Mouse (Mus musculus) stomach, postnatal 0 days (tissue): ENCODE results near the gene Fam19a2. TPM values are rescaled to one million over a fixed set of nuclear protein-coding genes. Genes with fewer than 3 reads are reported as not detected.

ENCODE experiments used
- ATAC-seq: fragments of 200-750 bp; cut with Nextera tagmentation; 2 replicates; pipeline ENCODE4 v1.8.0; 2017; ENCODE audit not compliant: low FRiP score, low TSS enrichment
- DNase-seq: peaks from one replicate; pipeline ENCODE4 v3.0.0-alpha.2; 2016; ENCODE audit warnings: low spot score
- H3K27ac ChIP-seq: fragments of 300-500 bp; sonication (generic); replicated peaks from 2 replicates; pipeline ENCODE4 v1.5.1; 2014; ENCODE audit warnings: mild to moderate bottlenecking, control low read depth
- H3K27me3 ChIP-seq: fragments of 300-500 bp; sonication (generic); 2 replicates; pipeline ENCODE4 v1.6.1; 2014; ENCODE audit warnings: low read length; ENCODE audit not compliant: control insufficient read depth, insufficient read depth
- H3K36me3 ChIP-seq: fragments of 300-500 bp; sonication (generic); 2 replicates; pipeline ENCODE4 v1.6.1; 2014; ENCODE audit warnings: low read length, mixed read lengths; ENCODE audit not compliant: control insufficient read depth, insufficient read depth
- H3K4me1 ChIP-seq: fragments of 300-500 bp; sonication (generic); replicated peaks from 2 replicates; pipeline ENCODE4 v1.6.1; 2014; ENCODE audit warnings: antibody characterized with exemption; ENCODE audit not compliant: control insufficient read depth, insufficient read depth
- H3K4me2 ChIP-seq: fragments of 300-500 bp; sonication (generic); replicated peaks from 2 replicates; pipeline ENCODE4 v1.6.1; 2014; ENCODE audit warnings: low read depth, mild to moderate bottlenecking, control low read depth, moderate library complexity
- H3K4me3 ChIP-seq: fragments of 300-500 bp; sonication (generic); 2 replicates; pipeline ENCODE4 v1.5.1; 2014; ENCODE audit warnings: low read depth, low read length, control low read depth
- H3K9ac ChIP-seq: fragments of 300-500 bp; sonication (generic); 2 replicates; pipeline ENCODE4 v1.6.1; 2014; ENCODE audit warnings: mild to moderate bottlenecking, low read length, control low read depth, mixed read lengths
- H3K9me3 ChIP-seq: fragments of 300-500 bp; sonication (generic); 2 replicates; pipeline ENCODE4 v1.6.1; 2016; ENCODE audit warnings: low read length; ENCODE audit not compliant: control insufficient read depth
- CTCF ChIP-seq: IDR thresholded peaks from 2 replicates; pipeline ENCODE4 v1.5.1; 2016; ENCODE audit warnings: antibody characterized with exemption, low read depth, mild to moderate bottlenecking, moderate library complexity
- EP300 ChIP-seq: optimal IDR thresholded peaks from 2 replicates; pipeline ENCODE3; 2016; ENCODE audit warnings: antibody characterized with exemption
- WGBS: fragments of 180-500 bp; shearing (Covaris S2); extraction: QIAGEN DNeasy Blood & Tissue Kit; methylation state at CpG from one replicate; pipeline ENCODE4 v1.1.7; 2014; 5-methylcytosine and 5-hydroxymethylcytosine counted together
- polyA plus RNA-seq: library from polyadenylated mRNA; unstranded; fragments of >200 nt; fragmentation: Nextera tagmentation; extraction: Ambion mirVana; gene quantifications from 2 replicates; pipeline ENCODE4 v1.2.1, GENCODE M21; 2015

Gene Fam19a2
- polyA plus RNA-seq, 1 experiment from 2014 or later = 2.4 TPM

DNA sequence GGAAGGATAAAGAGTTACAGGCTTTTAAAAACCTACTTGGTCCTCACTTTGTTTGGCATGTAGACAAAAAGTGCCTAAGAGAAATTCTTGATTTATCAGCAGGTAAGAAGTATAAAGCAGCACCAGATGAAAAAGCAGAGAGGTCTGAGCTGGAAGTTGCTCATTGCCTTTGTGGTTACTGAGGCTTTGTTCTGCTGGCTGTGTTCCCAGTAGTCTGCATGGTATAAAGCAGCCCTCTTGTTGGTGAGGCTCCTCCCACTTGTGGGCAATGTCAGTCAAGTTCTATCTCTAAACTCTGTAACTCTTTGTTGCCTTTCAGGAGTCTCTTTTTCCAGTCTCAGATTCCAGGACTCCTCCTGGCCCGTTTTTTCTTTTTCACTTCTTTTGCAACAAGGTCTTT is 156.5 kb downstream of the Fam19a2 start:
- H3K27ac ChIP-seq = no peak overlapping the region
- no peaks in the 10 kb centered on the region for H3K4me1 ChIP-seq
- no peaks in the 10 kb centered on the region for H3K9me3 ChIP-seq
- H3K4me3 ChIP-seq = no peak overlapping the region
- no peak overlapping the region for H3K4me2 ChIP-seq
- no peak for TF ChIP-seq CTCF
- no peak for TF ChIP-seq EP300
- no peak for DNase-seq
- H3K36me3 ChIP-seq = no peaks in the 10 kb centered on the region
- H3K9ac ChIP-seq = no peak overlapping the region
- no peak for ATAC-seq
- WGBS = 79% methylated on average over 1 of the region's 1 CpGs
- no peaks in the 10 kb centered on the region for H3K27me3 ChIP-seq

GRCm38 (mm10) chr10:123424482-123424881 is 160.7 kb downstream of the Fam19a2 start:
- Histone ChIP-seq H3K4me2 (no peak overlapping the region), H3K27me3 (no peaks in the 10 kb centered on the region), H3K36me3 (no peaks in the 10 kb centered on the region), H3K9ac (no peak overlapping the region), H3K9me3 (no peaks in the 10 kb centered on the region), H3K4me1 (no peaks in the 10 kb centered on the region), H3K4me3 (no peak overlapping the region), H3K27ac (no peak overlapping the region)
- TF ChIP-seq EP300 (no peak), CTCF (no peak)
- DNase-seq (no peak), ATAC-seq (no peak)
- WGBS = 88% methylated on average over 3 of the region's 3 CpGs

GRCm38 (mm10) chr10:123426527-123427363 is 162.9 kb downstream of the Fam19a2 start:
- no peak overlapping the region for H3K9ac ChIP-seq
- no peak overlapping the region for H3K4me2 ChIP-seq
- H3K27ac ChIP-seq = no peak overlapping the region
- H3K36me3 ChIP-seq = no peaks in the 10 kb centered on the region
- TF ChIP-seq EP300 = no peak
- no peak for TF ChIP-seq CTCF
- WGBS = 65% methylated on average over 8 of the region's 8 CpGs
- H3K27me3 ChIP-seq = no peaks in the 10 kb centered on the region
- DNase-seq (no peak), ATAC-seq (no peak)
- no peaks in the 10 kb centered on the region for H3K4me1 ChIP-seq
- H3K4me3 ChIP-seq = no peak overlapping the region
- H3K9me3 ChIP-seq = no peaks in the 10 kb centered on the region

DNA sequence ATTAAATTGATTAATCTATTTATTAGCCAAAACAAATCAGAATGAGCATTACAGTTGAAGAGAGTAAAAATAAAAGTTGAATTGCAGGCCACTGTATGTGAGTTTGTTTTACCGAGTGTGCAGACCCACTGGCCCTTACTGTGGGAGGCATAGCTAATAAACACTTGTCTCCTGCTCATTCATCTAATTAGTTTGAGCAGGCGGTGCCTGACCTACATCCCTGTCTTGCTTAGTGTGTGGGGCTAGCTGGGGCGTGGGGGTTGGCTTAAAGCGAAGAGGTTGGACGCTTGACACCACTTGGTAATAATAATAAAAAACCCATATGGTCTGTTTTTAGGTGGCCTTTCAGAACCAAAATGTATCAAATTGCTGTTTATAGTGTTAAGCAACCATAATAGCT is 167.8 kb downstream of the Fam19a2 start:
- ATAC-seq (no peak), DNase-seq (no peak)
- Histone ChIP-seq H3K27ac (no peak overlapping the region), H3K9ac (no peak overlapping the region), H3K4me2 (no peak overlapping the region), H3K4me1 (no peaks in the 10 kb centered on the region), H3K9me3 (no peaks in the 10 kb centered on the region), H3K4me3 (no peak overlapping the region), H3K36me3 (no peaks in the 10 kb centered on the region), H3K27me3 (no peaks in the 10 kb centered on the region)
- TF ChIP-seq EP300 (no peak), CTCF (no peak)
- WGBS = 68% methylated on average over 5 of the region's 5 CpGs

DNA sequence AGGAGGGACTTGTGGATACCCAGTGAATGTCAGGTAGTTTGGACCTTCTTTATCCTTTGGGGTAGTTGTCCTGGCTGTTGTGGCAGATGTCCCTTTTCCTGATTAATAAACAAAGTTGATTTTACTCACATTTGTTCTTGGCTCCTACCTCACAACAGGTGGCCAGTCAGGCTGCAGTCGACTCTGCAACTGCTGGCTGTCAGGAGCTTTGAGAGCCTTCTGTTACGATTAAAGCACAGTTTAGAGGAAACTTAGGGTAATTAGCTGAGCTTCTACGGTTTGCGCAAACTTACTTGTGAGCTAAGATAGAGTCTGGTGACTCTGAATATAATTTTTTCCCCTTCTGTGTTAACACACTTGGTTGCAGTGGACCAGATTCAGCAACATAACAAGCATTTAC is 173.8 kb downstream of the Fam19a2 start:
- Histone ChIP-seq H3K36me3 (no peaks in the 10 kb centered on the region), H3K4me1 (no peaks in the 10 kb centered on the region), H3K27ac (no peak overlapping the region), H3K9me3 (no peaks in the 10 kb centered on the region), H3K27me3 (no peaks in the 10 kb centered on the region), H3K4me2 (no peak overlapping the region), H3K9ac (no peak overlapping the region), H3K4me3 (no peak overlapping the region)
- TF ChIP-seq EP300 = no peak
- TF ChIP-seq CTCF = no peak
- 66% methylated on average over 4 of the region's 4 CpGs for WGBS
- no peak for ATAC-seq
- no peak for DNase-seq

- DNase-seq = no peak
Observed at GRCm38 (mm10) chr10:123456800-123457199, 193.0 kb downstream of the Fam19a2 start.

More at GRCm38 (mm10) chr10:123456800-123457199, 193.0 kb downstream of the Fam19a2 start:
- Histone ChIP-seq H3K4me3 (no peak overlapping the region), H3K36me3 (no peaks in the 10 kb centered on the region), H3K27me3 (no peaks in the 10 kb centered on the region), H3K4me1 (no peaks in the 10 kb centered on the region), H3K9me3 (no peaks in the 10 kb centered on the region), H3K4me2 (no peak overlapping the region), H3K9ac (no peak overlapping the region), H3K27ac (no peak overlapping the region)
- 81% methylated on average over 1 of the region's 1 CpGs for WGBS
- TF ChIP-seq CTCF = peak; percentile 63
- TF ChIP-seq EP300 = no peak
- ATAC-seq = no peak
